Mouse (Mus musculus): ENCODE measurements at regions not wholly inside any gene's neighbourhood (a gene's known extent, or its start where the extent isn't known, plus 50 kb on each side); places are given as distances from the start of the nearest gene placed in this dataset.

DNA sequence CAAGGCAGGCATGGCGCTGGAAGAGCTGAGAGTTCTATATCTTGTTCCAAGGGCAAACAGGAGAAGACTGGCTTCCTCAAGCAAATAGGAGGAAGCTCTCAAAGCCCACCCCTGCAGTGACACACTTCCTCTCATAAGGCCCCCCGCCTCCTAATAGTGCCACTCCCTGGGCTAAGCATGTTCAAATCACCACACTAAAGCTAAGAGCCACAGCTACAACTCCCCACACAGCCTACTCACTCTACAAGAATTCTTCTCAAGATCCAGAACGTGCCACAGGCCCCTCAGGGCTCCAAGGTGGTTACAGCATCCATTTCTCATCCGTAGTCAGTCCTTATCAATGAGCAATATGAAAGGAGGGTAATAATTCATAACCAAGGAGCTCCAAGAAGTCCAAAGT lies 103.4 kb upstream of the Map4k3 start:
- TF ChIP-seq CTCF (IDR thresholded peaks at IDR 0.05; ENCODE audit: extremely low read depth, insufficient read length, insufficient replicate concordance, low read depth, low read length) (no peak), POLR2A (IDR thresholded peaks at IDR 0.05; ENCODE audit: low read depth, low read length) (no peak)

Measured in small intestine, adult 2 months (tissue).